ENCODE assay signal across 9 mouse cellular contexts in the genomic region with DNA sequence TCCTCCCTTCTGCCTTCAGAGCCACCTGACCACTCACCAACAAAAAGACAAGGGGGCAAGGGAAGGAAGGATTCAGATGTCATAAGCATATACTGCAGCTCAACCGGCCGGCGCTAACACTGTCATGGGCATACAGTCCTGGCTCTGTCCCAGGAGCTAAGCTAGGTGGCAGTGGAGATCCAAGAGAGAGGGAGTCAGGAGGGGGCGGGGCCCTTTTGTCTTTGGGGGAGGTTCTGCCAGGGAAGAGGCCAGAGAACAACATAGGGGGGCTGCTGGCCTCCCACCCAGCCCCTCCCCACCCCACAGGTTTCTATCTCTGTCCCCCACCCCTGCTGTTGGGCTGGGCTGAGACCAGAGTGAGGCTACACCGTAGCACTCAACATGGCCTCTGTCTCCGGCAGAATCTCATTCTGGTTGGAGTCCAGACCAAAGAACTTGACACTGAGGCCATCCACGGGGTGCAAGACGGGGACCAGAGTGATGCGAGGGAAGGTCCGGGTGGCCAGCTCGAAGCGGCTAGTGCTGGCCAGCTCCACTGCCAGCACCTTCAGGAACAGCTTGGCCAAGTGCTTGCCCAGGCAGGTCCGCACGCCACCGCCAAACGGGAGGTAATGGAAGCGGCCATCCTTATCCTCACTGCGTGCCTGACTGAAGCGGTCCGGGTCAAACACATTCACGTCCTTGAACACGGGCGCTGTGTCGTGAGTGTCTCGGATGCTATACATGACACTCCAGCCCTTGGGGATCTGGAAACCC. TPM values are rescaled to one million over a fixed set of nuclear protein-coding genes. Genes with fewer than 3 reads are reported as not detected.
DNase-seq lines count a peak whose midpoint lies in the region; ATAC-seq and TF ChIP-seq lines count a peak whose summit lies in the region.
"Had no signal": no experiment of that assay in that cellular context is flagged by ENCODE, and none has a peak within 500 bp of the region (broad histone marks: within the 10 kb centered on the region; RNA-seq: fewer than 3 reads in every experiment).

No protein-coding gene starts in this region.

- H3K27ac ChIP-seq in forebrain, postnatal 0 days (ENCODE audit: low read depth, low read length) = no peak overlapping the region
- H3K27ac ChIP-seq in limb, embryonic 13.5 days = no peak overlapping the region

- no peaks in the 10 kb centered on the region for H3K27me3 ChIP-seq in forebrain, postnatal 0 days (ENCODE audit: insufficient read depth, low read length)
- peaks cover 16% of the 10 kb centered on the region for H3K27me3 ChIP-seq in limb, embryonic 13.5 days

- 43% methylated on average over 25 of the region's 25 CpGs for WGBS in forebrain, postnatal 0 days
- WGBS in limb, embryonic 13.5 days = 38% methylated on average over 25 of the region's 25 CpGs

- H3K4me3 ChIP-seq in forebrain, postnatal 0 days (ENCODE audit: low read depth, low read length) = no peak overlapping the region
- no peak overlapping the region for H3K4me3 ChIP-seq in limb, embryonic 13.5 days
- H3K4me3 ChIP-seq: myocyte had no signal

- ATAC-seq in forebrain, postnatal 0 days = peak; percentile 46; the same call in 1 of the 2 replicates
- ATAC-seq in limb, embryonic 13.5 days (ENCODE audit: low FRiP score, low read depth) = peak; percentile 12; the same call in 1 of the 2 replicates

- no peaks in the 10 kb centered on the region for H3K9me3 ChIP-seq in forebrain, postnatal 0 days (ENCODE audit: low read length)
- H3K9me3 ChIP-seq in limb, embryonic 13.5 days = no peaks in the 10 kb centered on the region

- H3K4me1 ChIP-seq in forebrain, postnatal 0 days (ENCODE audit: insufficient read depth) = no peaks in the 10 kb centered on the region
- peaks cover 81% of the 10 kb centered on the region for H3K4me1 ChIP-seq in limb, embryonic 13.5 days

- DNase-seq in cerebellum, postnatal 14 days = peak; percentile 60 to 77
- no peak for DNase-seq in cerebellum, adult 8-10 months
- DNase-seq in ES-CJ7 (ENCODE audit: low read depth, low spot score) (peak; percentile 62), MN1 (ENCODE audit: low spot score) (no peak)
- peak; percentile 27 for DNase-seq in forebrain, postnatal 0 days
- no peak for DNase-seq in gastrocnemius, adult 18-20 months (ENCODE audit: low spot score)
- DNase-seq in layer of hippocampus, postnatal 36 days = no peak

- peak; percentile 37; the same call in 1 of the 2 replicates for TF ChIP-seq CTCF in forebrain, postnatal 0 days (IDR thresholded peaks at IDR 0.05; ENCODE audit: low read depth)

- H3K36me3 ChIP-seq in forebrain, postnatal 0 days (ENCODE audit: insufficient read depth) = no peaks in the 10 kb centered on the region
- H3K36me3 ChIP-seq in limb, embryonic 13.5 days = peaks cover 56% of the 10 kb centered on the region

- H3K4me2 ChIP-seq in forebrain, postnatal 0 days (ENCODE audit: low read depth) = no peak overlapping the region
- H3K4me2 ChIP-seq in limb, embryonic 13.5 days (replicated peaks) = no peak overlapping the region; the same call in 1 of the 2 replicates

- no peak overlapping the region for H3K9ac ChIP-seq in forebrain, postnatal 0 days
- no peak overlapping the region for H3K9ac ChIP-seq in limb, embryonic 13.5 days

RNA-seq across cellular contexts. Expression of a gene that starts 19.6 kb away (rescaled TPM):
- total RNA-seq in forebrain, postnatal 0 days (2014; rRNA removed) = 7.5 and 10.6 TPM in 2 replicates
- polyA plus RNA-seq in forebrain, postnatal 0 days (2015; fragmentation: Nextera tagmentation; extraction: Ambion mirVana) = 5.2 and 6.5 TPM in 2 replicates
- 20.0 and 20.5 TPM in 2 replicates for polyA plus RNA-seq in limb, embryonic 13.5 days (2015; fragmentation: Nextera tagmentation; extraction: Ambion mirVana)
- total RNA-seq in gastrocnemius, adult 18-20 months (2021) = 1 to 10 TPM; 1.1 to 2.1 TPM
- total RNA-seq in layer of hippocampus, postnatal 36 days (2021) = 10 to 100 TPM; 10.5 to 10.7 TPM

Comparison
In these comparisons a context has a peak if more than half of its experiments do, and no peak if none do; other contexts are left out.
1. DNase-seq: peak in cerebellum, postnatal 14 days (2 of 2), ES-CJ7 (single experiment) and forebrain, postnatal 0 days (single experiment); none in cerebellum, adult 8-10 months (single experiment), gastrocnemius, adult 18-20 months (single experiment), layer of hippocampus, postnatal 36 days (0 of 2) and MN1 (single experiment).